In genomic region chr7:109852017-109852416, GRCm38 (mm10) we compare ENCODE assay signal across 13 mouse cellular contexts. TPM values are rescaled to one million over a fixed set of nuclear protein-coding genes. Genes with fewer than 3 reads are reported as not detected.
"Had no signal": no experiment of that assay in that cellular context is flagged by ENCODE, and none has a peak within 500 bp of the region (broad histone marks: within the 10 kb centered on the region; RNA-seq: fewer than 3 reads in every experiment).

No protein-coding gene starts in this region.

- H3K9me3 ChIP-seq: kidney, embryonic 15.5 days; limb, embryonic 13.5 days; lung, embryonic 15.5 days; megakaryocyte, embryonic 14.5 days; midbrain, embryonic 12.5 days; neural tube, embryonic 15.5 days had no signal

- H3K4me3 ChIP-seq: kidney, embryonic 15.5 days; limb, embryonic 13.5 days; lung, embryonic 15.5 days; megakaryocyte, embryonic 14.5 days; midbrain, embryonic 12.5 days; neural tube, embryonic 15.5 days had no signal

- H3K36me3 ChIP-seq: kidney, embryonic 15.5 days; limb, embryonic 13.5 days; lung, embryonic 15.5 days; midbrain, embryonic 12.5 days; neural tube, embryonic 15.5 days had no signal

- H3K27ac ChIP-seq: kidney, embryonic 15.5 days; limb, embryonic 13.5 days; lung, embryonic 15.5 days; macrophage; midbrain, embryonic 12.5 days; neural tube, embryonic 15.5 days had no signal

- DNase-seq: kidney, adult 2 months; kidney, postnatal 14 days; lung, postnatal 14 days; right cerebral cortex, adult 18-20 months; thymus, postnatal 4 days had no signal

- H3K9ac ChIP-seq: kidney, embryonic 15.5 days; limb, embryonic 13.5 days; lung, embryonic 15.5 days; midbrain, embryonic 12.5 days; neural tube, embryonic 15.5 days had no signal

- H3K4me1 ChIP-seq: kidney, embryonic 15.5 days had no signal

- H3K4me2 ChIP-seq: kidney, embryonic 15.5 days; limb, embryonic 13.5 days; lung, embryonic 15.5 days; midbrain, embryonic 12.5 days; neural tube, embryonic 15.5 days had no signal

- H3K27me3 ChIP-seq: kidney, embryonic 15.5 days; limb, embryonic 13.5 days; lung, embryonic 15.5 days; neural tube, embryonic 15.5 days had no signal

RNA-seq across cellular contexts. Expression of gene Scube2, which starts 13.5 kb away (rescaled TPM):
- polyA plus RNA-seq: liver, adult 2 months; macrophage had no signal
